Mouse (Mus musculus) C2C12 (cell line): Measurements from ENCODE around the gene Prex1.

Source experiments
- CTCF ChIP-seq: IDR thresholded peaks from one replicate; pipeline ENCODE4 v1.5.1; 2011; ENCODE audit not compliant: control insufficient read depth, insufficient read depth, insufficient read length
- MAX ChIP-seq: IDR thresholded peaks from one replicate; pipeline ENCODE4 v1.6.1; 2011; ENCODE audit warnings: mild to moderate bottlenecking, control low read depth
- MYOD1 ChIP-seq: IDR thresholded peaks from one replicate; pipeline ENCODE4 v1.6.1; 2011; ENCODE audit warnings: low read depth; ENCODE audit not compliant: control insufficient read depth, insufficient read length
- MYOG ChIP-seq: IDR thresholded peaks from one replicate; pipeline ENCODE4 v1.6.1; 2011; ENCODE audit not compliant: control insufficient read depth, insufficient read length; ENCODE audit errors: extremely low read depth
- USF1 ChIP-seq: IDR thresholded peaks from one replicate; pipeline ENCODE4 v1.6.1; 2011; ENCODE audit warnings: low read depth, mild to moderate bottlenecking, control low read depth, moderate library complexity

GRCm38 (mm10) chr2:166732146-166732545 is 18.5 kb upstream of the Prex1 start:
- TF ChIP-seq CTCF = no peak
- TF ChIP-seq MAX = no peak
- TF ChIP-seq MYOG = no peak
- no peak for TF ChIP-seq USF1
- no peak for TF ChIP-seq MYOD1
